Mouse (Mus musculus): ENCODE data around the gene Ahnak. TPM values are rescaled to one million over a fixed set of nuclear protein-coding genes. Genes with fewer than 3 reads are reported as not detected.

The Ahnak gene
- polyA plus RNA-seq, 1 experiment: 86.8 TPM

DNA sequence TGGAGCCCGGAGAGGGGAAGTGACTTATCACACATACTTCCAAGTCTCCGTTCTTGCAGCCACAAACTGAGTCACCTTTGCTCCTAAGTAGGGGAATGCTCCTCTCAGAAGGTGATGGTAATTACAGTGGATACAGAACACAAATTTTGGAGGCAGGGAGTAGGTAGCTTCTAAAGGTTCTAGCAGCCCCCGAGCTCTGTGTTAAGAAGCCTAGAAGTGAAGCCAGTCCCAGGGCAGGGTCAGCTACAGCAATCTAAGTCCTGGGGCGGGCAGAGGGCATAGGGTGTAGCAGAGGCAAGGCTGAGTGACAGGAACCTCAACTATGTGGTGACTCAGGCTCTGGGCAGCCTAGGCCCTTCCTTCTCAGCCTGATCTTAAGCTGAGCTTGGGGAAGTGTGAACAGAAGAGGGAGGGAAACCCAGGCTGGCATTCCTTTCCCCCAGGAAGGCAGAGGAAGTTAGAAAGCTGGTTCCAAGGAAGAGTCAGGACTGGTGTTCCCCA is 5.9 kb upstream of the Ahnak start:
- peaks cover 31% of the 10 kb centered on the region for H3K36me3 ChIP-seq (ENCODE audit: control insufficient read depth, insufficient read depth)
- no peak for TF ChIP-seq USF1 (IDR thresholded peaks at IDR 0.05; ENCODE audit: low read depth)
- peak; percentile 48 for TF ChIP-seq MYOD1 (IDR thresholded peaks at IDR 0.05; ENCODE audit: control insufficient read depth, insufficient read length, low read depth)
- peak; percentile 1 for TF ChIP-seq FOSL1 (IDR thresholded peaks at IDR 0.05; ENCODE audit: insufficient read depth, low read length, poor library complexity, severe bottlenecking)
- TF ChIP-seq CTCF (IDR thresholded peaks at IDR 0.05; ENCODE audit: control insufficient read depth, insufficient read depth, insufficient read length): no peak
- TF ChIP-seq MAX (IDR thresholded peaks at IDR 0.05): no peak
- TF ChIP-seq MYOG (IDR thresholded peaks at IDR 0.05; ENCODE audit: control insufficient read depth, extremely low read depth, insufficient read length): no peak
- TF ChIP-seq CEBPB (IDR thresholded peaks at IDR 0.05; ENCODE audit: low read depth): no peak
- H3ac ChIP-seq (ENCODE audit: control insufficient read depth, insufficient read length, low read depth): peak overlapping the region; percentile 38
- peaks cover 18% of the 10 kb centered on the region for H3K79me3 ChIP-seq (ENCODE audit: low read depth)
- H3K79me2 ChIP-seq (ENCODE audit: control insufficient read depth, insufficient read depth): peaks cover 70% of the 10 kb centered on the region
- no peak overlapping the region for H3K4me3 ChIP-seq (ENCODE audit: insufficient read depth, poor library complexity, severe bottlenecking)
- H3K27me3 ChIP-seq (ENCODE audit: control insufficient read depth, insufficient read depth, insufficient read length): no peaks in the 10 kb centered on the region

DNA sequence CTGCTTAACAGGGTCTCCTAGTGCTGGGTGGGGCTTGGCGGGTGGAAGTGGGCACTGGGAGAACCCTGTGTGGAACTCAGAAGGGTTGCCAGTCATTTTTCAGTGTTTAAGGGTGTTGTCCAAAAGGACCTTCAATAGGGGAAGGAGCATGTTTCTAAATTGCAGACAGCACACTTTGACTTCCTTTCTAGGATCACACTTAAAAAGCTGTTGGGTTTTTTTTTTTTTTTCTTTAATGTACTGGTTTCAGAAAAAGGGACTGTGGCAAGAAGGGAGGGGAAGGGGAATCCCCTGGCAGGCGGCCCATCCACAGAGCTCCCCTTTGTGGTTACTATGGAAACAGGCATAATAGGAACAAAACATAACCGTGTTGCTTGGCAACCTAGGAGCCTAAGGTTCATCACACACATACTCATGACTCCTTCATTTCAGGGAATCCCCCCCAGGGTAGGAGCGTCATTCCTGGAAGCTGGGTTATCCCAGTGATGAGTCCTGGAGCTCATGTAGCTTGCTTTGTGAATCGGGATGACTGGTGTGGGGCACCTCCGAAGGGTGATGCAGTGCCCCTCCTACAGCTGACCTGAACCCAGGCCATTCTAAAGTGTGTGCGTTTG is 4.7 kb upstream of the Ahnak start:
- Histone ChIP-seq H3K79me3 (ENCODE audit: low read depth) (peaks cover 13% of the 10 kb centered on the region), H3K4me3 (ENCODE audit: insufficient read depth, poor library complexity, severe bottlenecking) (no peak overlapping the region), H3K36me3 (ENCODE audit: control insufficient read depth, insufficient read depth) (peaks cover 20% of the 10 kb centered on the region), H3K27me3 (ENCODE audit: control insufficient read depth, insufficient read depth, insufficient read length) (no peaks in the 10 kb centered on the region), H3ac (ENCODE audit: control insufficient read depth, insufficient read length, low read depth) (no peak overlapping the region), H3K79me2 (ENCODE audit: control insufficient read depth, insufficient read depth) (peaks cover 70% of the 10 kb centered on the region)
- no peak for TF ChIP-seq FOSL1 (IDR thresholded peaks at IDR 0.05; ENCODE audit: insufficient read depth, low read length, poor library complexity, severe bottlenecking)
- no peak for TF ChIP-seq MYOG (IDR thresholded peaks at IDR 0.05; ENCODE audit: control insufficient read depth, extremely low read depth, insufficient read length)
- peak; percentile 34 for TF ChIP-seq MAX (IDR thresholded peaks at IDR 0.05)
- TF ChIP-seq MYOD1 (IDR thresholded peaks at IDR 0.05; ENCODE audit: control insufficient read depth, insufficient read length, low read depth): no peak

DNA sequence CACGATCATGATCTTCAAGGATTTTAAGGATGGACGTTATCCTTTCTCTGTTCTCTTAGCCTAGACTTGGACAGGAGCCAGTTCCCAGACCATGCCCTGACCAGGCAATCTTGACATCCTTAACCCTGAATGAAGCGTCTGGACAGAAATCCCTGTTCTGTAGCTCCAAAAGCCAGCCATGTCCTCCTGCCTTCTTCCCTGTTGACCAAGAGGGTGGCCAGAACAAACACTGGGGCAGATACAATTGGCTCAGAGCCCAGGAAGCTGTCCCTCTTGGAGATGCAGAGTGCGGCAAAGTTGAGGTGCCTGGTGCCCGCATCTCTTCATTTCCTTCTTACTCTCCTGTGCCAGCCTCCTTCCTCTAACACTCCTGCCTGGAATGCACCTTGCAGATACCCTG is 3.2 kb upstream of the Ahnak start:
- TF ChIP-seq MYOG (IDR thresholded peaks at IDR 0.05; ENCODE audit: control insufficient read depth, extremely low read depth, insufficient read length) (no peak), FOSL1 (IDR thresholded peaks at IDR 0.05; ENCODE audit: insufficient read depth, low read length, poor library complexity, severe bottlenecking) (no peak), MAX (IDR thresholded peaks at IDR 0.05) (no peak), USF1 (IDR thresholded peaks at IDR 0.05; ENCODE audit: low read depth) (no peak), CTCF (IDR thresholded peaks at IDR 0.05; ENCODE audit: control insufficient read depth, insufficient read depth, insufficient read length) (no peak), CEBPB (IDR thresholded peaks at IDR 0.05; ENCODE audit: low read depth) (no peak), MYOD1 (IDR thresholded peaks at IDR 0.05; ENCODE audit: control insufficient read depth, insufficient read length, low read depth) (no peak)
- Histone ChIP-seq H3K36me3 (ENCODE audit: control insufficient read depth, insufficient read depth) (peaks cover 5% of the 10 kb centered on the region), H3K4me3 (ENCODE audit: insufficient read depth, poor library complexity, severe bottlenecking) (no peak overlapping the region), H3ac (ENCODE audit: control insufficient read depth, insufficient read length, low read depth) (no peak overlapping the region), H3K79me2 (ENCODE audit: control insufficient read depth, insufficient read depth) (peaks cover 75% of the 10 kb centered on the region), H3K27me3 (ENCODE audit: control insufficient read depth, insufficient read depth, insufficient read length) (no peaks in the 10 kb centered on the region), H3K79me3 (ENCODE audit: low read depth) (peaks cover 24% of the 10 kb centered on the region)

DNA sequence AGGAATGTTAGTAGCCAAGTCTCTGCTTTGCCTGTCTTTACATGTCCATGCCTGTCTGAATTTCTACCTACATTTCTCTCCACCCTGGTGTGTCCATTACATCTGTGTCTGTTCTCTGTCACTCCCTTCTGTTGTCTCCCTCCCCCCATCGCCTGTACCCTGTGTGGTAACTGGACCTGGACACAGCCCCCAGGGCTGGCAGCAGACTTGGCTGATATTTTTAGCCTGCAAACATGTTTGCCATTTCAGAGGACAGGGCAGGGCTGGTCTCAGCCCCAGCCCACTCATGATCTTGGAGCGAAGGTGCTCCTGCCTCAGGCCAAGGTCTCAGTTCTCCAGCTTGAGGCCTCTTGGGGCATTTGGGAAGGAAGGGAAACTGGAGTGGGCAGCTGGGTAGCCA is 1.3 kb upstream of the Ahnak start:
- TF ChIP-seq CEBPB (IDR thresholded peaks at IDR 0.05; ENCODE audit: low read depth) (no peak), MYOD1 (IDR thresholded peaks at IDR 0.05; ENCODE audit: control insufficient read depth, insufficient read length, low read depth) (no peak), CTCF (IDR thresholded peaks at IDR 0.05; ENCODE audit: control insufficient read depth, insufficient read depth, insufficient read length) (no peak), FOSL1 (IDR thresholded peaks at IDR 0.05; ENCODE audit: insufficient read depth, low read length, poor library complexity, severe bottlenecking) (no peak), MYOG (IDR thresholded peaks at IDR 0.05; ENCODE audit: control insufficient read depth, extremely low read depth, insufficient read length) (no peak), MAX (IDR thresholded peaks at IDR 0.05) (no peak), USF1 (IDR thresholded peaks at IDR 0.05; ENCODE audit: low read depth) (no peak)
- Histone ChIP-seq H3ac (ENCODE audit: control insufficient read depth, insufficient read length, low read depth) (no peak overlapping the region), H3K4me3 (ENCODE audit: insufficient read depth, poor library complexity, severe bottlenecking) (no peak overlapping the region), H3K79me3 (ENCODE audit: low read depth) (peaks cover 44% of the 10 kb centered on the region), H3K36me3 (ENCODE audit: control insufficient read depth, insufficient read depth) (peaks cover 17% of the 10 kb centered on the region), H3K27me3 (ENCODE audit: control insufficient read depth, insufficient read depth, insufficient read length) (no peaks in the 10 kb centered on the region), H3K79me2 (ENCODE audit: control insufficient read depth, insufficient read depth) (peaks cover 92% of the 10 kb centered on the region)

DNA sequence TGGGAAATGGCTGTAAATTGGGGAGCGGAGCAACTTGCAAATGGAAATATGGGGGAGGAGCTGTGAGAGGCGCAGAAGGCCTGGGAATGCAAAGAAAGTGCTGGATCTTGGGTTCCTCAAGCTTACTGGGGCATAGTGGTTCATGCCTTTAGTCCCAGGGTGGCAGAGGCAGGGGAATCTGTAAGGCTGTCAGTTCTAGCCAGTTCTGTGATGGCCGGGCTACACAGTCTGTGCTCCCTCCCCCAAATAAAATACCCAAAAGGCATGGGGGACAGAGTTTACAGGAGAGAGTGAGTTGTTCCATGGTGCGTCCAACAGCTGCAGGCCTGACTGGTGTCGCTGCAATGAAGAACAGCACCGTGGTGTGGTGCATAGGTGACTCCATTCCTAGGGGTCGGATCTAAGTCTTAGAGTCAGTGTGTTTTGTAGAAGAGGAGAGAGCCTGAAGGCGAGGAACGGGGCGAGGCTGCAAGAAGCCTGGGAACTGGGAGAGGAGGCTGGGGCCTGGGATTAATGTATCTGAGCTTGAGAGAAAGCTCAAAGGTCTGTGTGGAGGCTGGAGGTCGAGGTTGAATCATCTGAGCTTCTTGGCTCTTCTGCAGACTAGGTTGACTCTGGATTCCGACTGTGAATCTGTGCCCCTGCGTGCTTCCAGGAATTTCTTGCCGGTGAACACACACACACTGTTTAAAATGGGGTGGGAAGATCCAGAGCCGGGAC is 578 bp upstream of the Ahnak start:
- Histone ChIP-seq H3K79me3 (ENCODE audit: low read depth) (peaks cover 51% of the 10 kb centered on the region), H3K36me3 (ENCODE audit: control insufficient read depth, insufficient read depth) (peaks cover 24% of the 10 kb centered on the region), H3ac (ENCODE audit: control insufficient read depth, insufficient read length, low read depth) (peak overlapping the region; percentile 60), H3K4me3 (ENCODE audit: insufficient read depth, poor library complexity, severe bottlenecking) (peak overlapping the region; percentile 99), H3K79me2 (ENCODE audit: control insufficient read depth, insufficient read depth) (peaks cover 99% of the 10 kb centered on the region), H3K27me3 (ENCODE audit: control insufficient read depth, insufficient read depth, insufficient read length) (no peaks in the 10 kb centered on the region)
- TF ChIP-seq FOSL1 (IDR thresholded peaks at IDR 0.05; ENCODE audit: insufficient read depth, low read length, poor library complexity, severe bottlenecking) (no peak), CEBPB (IDR thresholded peaks at IDR 0.05; ENCODE audit: low read depth) (no peak), USF1 (IDR thresholded peaks at IDR 0.05; ENCODE audit: low read depth) (no peak), MAX (IDR thresholded peaks at IDR 0.05) (no peak), MYOG (IDR thresholded peaks at IDR 0.05; ENCODE audit: control insufficient read depth, extremely low read depth, insufficient read length) (no peak), CTCF (IDR thresholded peaks at IDR 0.05; ENCODE audit: control insufficient read depth, insufficient read depth, insufficient read length) (no peak), MYOD1 (IDR thresholded peaks at IDR 0.05; ENCODE audit: control insufficient read depth, insufficient read length, low read depth) (no peak)

All from C2C12 (cell line).